Mouse (Mus musculus) liver, adult 10 weeks (tissue): ENCODE data around the gene Immp1l. TPM values are rescaled to one million over a fixed set of nuclear protein-coding genes. Genes with fewer than 3 reads are reported as not detected.

Source experiments
- polyA plus RNA-seq: library from polyadenylated mRNA; stranded (reverse); fragments of 350-450 nt; fragmentation: Illumina TruSeq; extraction: RNeasy Lipid Tissue Mini Kit (QIAGEN cat#74804); gene quantifications from one replicate; pipeline ENCODE4 v1.2.3, GENCODE M21; 2014; ENCODE audit warnings: low read depth, low replicate concordance

The Immp1l gene
- polyA plus RNA-seq: 122 TPM

DNA sequence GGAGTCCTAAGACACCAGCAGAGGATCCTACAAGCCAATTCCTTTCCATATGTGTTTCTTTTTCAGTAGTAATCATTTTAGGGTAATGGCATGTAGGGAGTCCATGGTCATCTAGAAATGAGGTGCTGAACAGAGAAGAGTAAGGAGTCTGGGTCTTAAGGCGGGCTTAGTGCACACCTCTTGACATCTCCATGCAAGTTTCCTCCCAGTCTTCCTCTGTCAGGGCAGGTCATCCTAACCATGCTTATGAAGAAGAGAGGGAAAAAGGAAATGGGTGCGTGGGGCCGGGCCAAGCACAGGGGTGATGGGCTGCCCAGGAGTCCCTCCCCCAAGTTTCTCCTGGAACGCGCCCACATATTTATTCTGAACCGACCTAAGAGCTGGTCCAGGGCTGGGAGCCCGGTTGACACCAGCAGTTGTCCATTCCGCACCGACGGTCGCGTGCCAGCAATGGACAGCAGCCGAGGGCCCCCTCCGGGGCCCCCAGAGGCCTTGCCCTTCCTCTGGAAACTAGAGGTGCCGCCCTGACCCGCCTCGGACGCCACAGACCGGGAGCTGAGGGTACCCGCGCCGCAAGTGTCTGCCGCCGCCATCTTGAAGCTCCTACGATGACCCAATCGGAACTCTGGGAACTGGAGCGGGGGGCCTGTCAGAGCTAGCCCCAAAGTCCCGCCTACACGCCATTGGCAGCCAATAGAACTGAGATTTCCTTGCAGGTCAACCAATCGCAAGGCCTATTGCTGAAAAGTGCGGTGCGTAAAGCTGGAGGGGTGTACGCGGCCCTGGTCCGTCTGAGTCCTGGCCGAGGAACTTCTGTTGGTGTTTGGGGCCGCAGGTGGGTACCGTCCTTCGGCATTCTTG, at the start of gene Immp1l, which contains the start of gene Elp4:
Immp1l (plus strand) TSS at position 743 of the 861 bp plus-strand sequence.
Elp4 (minus strand) TSS at position 669 of the 861 bp plus-strand sequence.

GRCm38 (mm10) chr2:106002835-106003739, 98.6 kb downstream of the Immp1l start, which contains the start of gene Dnajc24:
Gene Dnajc24 (minus strand): TSS chr2:106003549.

Other genes starting within 250 kb of the Immp1l start
- gene Pax6, start 235.7 kb upstream of the Immp1l start, polyA plus RNA-seq: not detected
- gene Elp4, start 74 bp upstream of the Immp1l start, polyA plus RNA-seq: 26.1 TPM
- gene Dnajc24, start 98.9 kb downstream of the Immp1l start, polyA plus RNA-seq: 19.2 TPM